In the genomic region with DNA sequence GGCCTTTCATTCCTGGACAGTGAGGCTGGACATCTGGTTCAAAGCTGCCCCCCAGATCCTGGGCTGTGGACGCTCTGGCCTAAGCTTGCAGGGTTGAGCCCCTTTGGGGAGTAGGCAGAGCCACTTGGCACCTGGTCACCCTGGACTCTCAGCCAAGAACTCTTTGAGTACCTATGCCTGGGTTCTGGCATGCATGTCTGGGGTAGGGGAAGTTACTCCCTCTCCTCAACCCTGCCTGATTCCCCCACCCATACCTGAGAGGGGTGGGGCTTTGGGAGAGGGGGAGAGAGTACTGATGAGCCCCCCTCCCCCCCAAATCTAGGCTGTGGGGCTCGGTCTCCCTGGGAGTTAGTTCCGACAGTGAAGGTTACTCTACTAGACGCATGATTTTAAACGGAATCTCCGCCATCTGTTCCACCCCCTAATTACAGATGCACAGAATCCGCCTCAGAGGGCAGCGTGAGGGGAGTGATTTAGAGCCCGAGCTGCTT, we compare ENCODE assay signal across 8 mouse cellular contexts. TPM values are rescaled to one million over a fixed set of nuclear protein-coding genes. Genes with fewer than 3 reads are reported as not detected.
DNase-seq lines count a peak whose midpoint lies in the region; ATAC-seq and TF ChIP-seq lines count a peak whose summit lies in the region.

No protein-coding gene starts in this region.

- H3K9ac ChIP-seq in forebrain, embryonic 11.5 days (ENCODE audit: low read length) = no peak overlapping the region
- no peak overlapping the region for H3K9ac ChIP-seq in kidney, embryonic 16.5 days (replicated peaks; ENCODE audit: low read length)
- H3K9ac ChIP-seq in neural tube, embryonic 14.5 days (replicated peaks; ENCODE audit: low read depth, low read length) = peak overlapping the region; percentile 34; the same call in 1 of the 2 replicates

- DNase-seq in layer of hippocampus, adult 2 months (ENCODE audit: low spot score in 2 of 2) = no peak
- DNase-seq in layer of hippocampus, adult 9-11 months = no peak
- DNase-seq in forebrain, embryonic 11.5 days (ENCODE audit: low spot score) = no peak
- DNase-seq in right cerebral cortex, postnatal 14 days = no peak
- DNase-seq in B cell, adult 2 months = no peak

- peaks cover 47% of the 10 kb centered on the region for H3K4me1 ChIP-seq in forebrain, embryonic 11.5 days (replicated peaks; ENCODE audit: control insufficient read depth, insufficient read depth, low read length)
- peaks cover 99% of the 10 kb centered on the region for H3K4me1 ChIP-seq in kidney, embryonic 16.5 days (ENCODE audit: insufficient read depth, low read length)
- peaks cover 77% of the 10 kb centered on the region for H3K4me1 ChIP-seq in neural tube, embryonic 14.5 days (ENCODE audit: control insufficient read depth, insufficient read depth, low read length)

- H3K36me3 ChIP-seq in forebrain, embryonic 11.5 days (ENCODE audit: control insufficient read depth, insufficient read depth, low read length) = no peaks in the 10 kb centered on the region
- peaks cover 10% of the 10 kb centered on the region; the same call in 1 of the 2 replicates for H3K36me3 ChIP-seq in kidney, embryonic 16.5 days (ENCODE audit: insufficient read depth, low read length)
- no peaks in the 10 kb centered on the region for H3K36me3 ChIP-seq in neural tube, embryonic 14.5 days (ENCODE audit: control insufficient read depth, insufficient read depth, low read length)

- ATAC-seq in forebrain, embryonic 11.5 days (replicated peaks; ENCODE audit: low FRiP score) = no peak
- peak; percentile 2; the same call in 1 of the 2 replicates for ATAC-seq in kidney, embryonic 16.5 days (ENCODE audit: low FRiP score, low TSS enrichment)
- ATAC-seq in neural tube, embryonic 14.5 days (ENCODE audit: low read depth) = no peak
- ATAC-seq in inflammation-experienced regulatory T-cells, adult 6 months = no peak

- no peaks in the 10 kb centered on the region for H3K9me3 ChIP-seq in forebrain, embryonic 11.5 days (ENCODE audit: control insufficient read depth, low read length)
- H3K9me3 ChIP-seq in kidney, embryonic 16.5 days (ENCODE audit: low read length) = no peaks in the 10 kb centered on the region
- H3K9me3 ChIP-seq in neural tube, embryonic 14.5 days (ENCODE audit: control insufficient read depth, low read length) = no peaks in the 10 kb centered on the region

- no peak for TF ChIP-seq CTCF in layer of hippocampus, adult 2 months (conservative IDR thresholded peaks at IDR 0.05)

- H3K4me3 ChIP-seq in layer of hippocampus, adult 2 months = peak overlapping the region; percentile 1; the same call in 1 of the 2 replicates
- H3K4me3 ChIP-seq in forebrain, embryonic 11.5 days (ENCODE audit: low read depth, low read length) = no peak overlapping the region
- no peak overlapping the region for H3K4me3 ChIP-seq in kidney, embryonic 16.5 days (ENCODE audit: low read length)
- no peak overlapping the region for H3K4me3 ChIP-seq in neural tube, embryonic 14.5 days (ENCODE audit: low read depth, low read length)

- no peaks in the 10 kb centered on the region for H3K27me3 ChIP-seq in forebrain, embryonic 11.5 days (ENCODE audit: control insufficient read depth, insufficient read depth, low read length)
- no peaks in the 10 kb centered on the region for H3K27me3 ChIP-seq in kidney, embryonic 16.5 days (ENCODE audit: insufficient read depth, low read length)
- H3K27me3 ChIP-seq in neural tube, embryonic 14.5 days (ENCODE audit: control insufficient read depth, insufficient read depth, low read length) = no peaks in the 10 kb centered on the region

- peak overlapping the region; percentile 26; the same call in 1 of the 2 replicates for H3K4me2 ChIP-seq in forebrain, embryonic 11.5 days (ENCODE audit: low read depth, low read length, severe bottlenecking)
- peak overlapping the region; percentile 39 for H3K4me2 ChIP-seq in kidney, embryonic 16.5 days (replicated peaks; ENCODE audit: low read depth, low read length)
- H3K4me2 ChIP-seq in neural tube, embryonic 14.5 days (ENCODE audit: low read depth, low read length) = peak overlapping the region; percentile 34

- WGBS in forebrain, embryonic 11.5 days = 2% methylated on average over 9 of the region's 9 CpGs
- 9% methylated on average over 9 of the region's 9 CpGs for WGBS in kidney, embryonic 16.5 days
- WGBS in neural tube, embryonic 14.5 days = 4% methylated on average over 9 of the region's 9 CpGs

- peak overlapping the region; percentile 46; the same call in 1 of the 2 replicates for H3K27ac ChIP-seq in layer of hippocampus, adult 2 months
- H3K27ac ChIP-seq in forebrain, embryonic 11.5 days (ENCODE audit: low read depth, low read length) = 0 out of 2 replicates have a peak overlapping the region, but pooled peaks have one; percentile 42
- peak overlapping the region; percentile 81 for H3K27ac ChIP-seq in kidney, embryonic 16.5 days (ENCODE audit: low read length)
- H3K27ac ChIP-seq in neural tube, embryonic 14.5 days (ENCODE audit: low read depth, low read length) = peak overlapping the region; percentile 69; the same call in 1 of the 2 replicates

RNA-seq across cellular contexts. Expression of gene Ahdc1, which starts 10.2 kb away (rescaled TPM):
- 100 to 1,000 TPM; 108 to 113 TPM for total RNA-seq in layer of hippocampus, adult 2 months (2021)
- 5.5 and 7.5 TPM in 2 replicates for polyA plus RNA-seq in forebrain, embryonic 11.5 days (2014; fragmentation: Nextera tagmentation; extraction: Ambion mirVana)
- polyA plus RNA-seq in kidney, embryonic 16.5 days (2015; fragmentation: Nextera tagmentation; extraction: Ambion mirVana) = 9.8 and 11.7 TPM in 2 replicates
- polyA plus RNA-seq in neural tube, embryonic 14.5 days (2014; fragmentation: Nextera tagmentation; extraction: Ambion mirVana) = 12.2 and 13.1 TPM in 2 replicates
- polyA plus RNA-seq in inflammation-experienced regulatory T-cells, adult 6 months (2017; shearing (Covaris generic)) = 1 to 10 TPM; 1.6 to 2.4 (median 2.4) TPM

RNA-seq across cellular contexts. Expression of gene Fgr, which starts 47.3 kb away (rescaled TPM):
- total RNA-seq in layer of hippocampus, adult 2 months (2021) = under 1 TPM in 1 of 2 experiments, not detected in 1; 0.12 TPM
- 0.13 TPM in 1 of 2 replicates, not detected in the other for polyA plus RNA-seq in forebrain, embryonic 11.5 days (2014; fragmentation: Nextera tagmentation; extraction: Ambion mirVana)
- polyA plus RNA-seq in kidney, embryonic 16.5 days (2015; fragmentation: Nextera tagmentation; extraction: Ambion mirVana) = 0.44 and 0.58 TPM in 2 replicates
- not detected in 2 replicates for polyA plus RNA-seq in neural tube, embryonic 14.5 days (2014; fragmentation: Nextera tagmentation; extraction: Ambion mirVana)
- polyA plus RNA-seq in inflammation-experienced regulatory T-cells, adult 6 months (2017; shearing (Covaris generic)) = 1 to 10 TPM; 1.9 to 6.6 (median 3.3) TPM
